19 mouse cellular contexts compared by ENCODE assay signal in the genomic region with DNA sequence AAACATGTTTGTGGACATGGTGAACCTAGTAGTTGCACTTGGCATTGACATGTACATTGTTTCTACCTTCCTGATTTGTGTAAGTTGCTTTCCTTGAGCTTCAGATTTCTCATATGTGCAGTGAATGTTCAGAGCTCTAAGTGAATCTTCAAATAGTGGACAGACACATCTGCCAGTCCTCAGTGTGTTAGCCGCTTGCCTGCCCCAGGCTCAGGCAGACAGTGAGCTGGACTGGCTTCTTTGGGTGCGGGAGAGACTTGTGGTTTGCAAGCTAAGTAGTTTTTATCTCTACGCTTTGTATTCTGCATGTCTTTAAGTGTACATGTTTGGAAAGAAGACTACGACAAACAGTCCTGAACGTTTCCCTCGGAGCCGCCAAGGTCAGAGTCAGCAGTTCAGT. TPM values are rescaled to one million over a fixed set of nuclear protein-coding genes. Genes with fewer than 3 reads are reported as not detected.
A peak's percentile ranks its signal among the peaks of the same experiment; 100 is the strongest.
DNase-seq lines count a peak whose midpoint lies in the region; ATAC-seq and TF ChIP-seq lines count a peak whose summit lies in the region.
"Had no signal": no experiment of that assay in that cellular context is flagged by ENCODE, and none has a peak within 500 bp of the region (broad histone marks: within the 10 kb centered on the region; RNA-seq: fewer than 3 reads in every experiment).

No protein-coding gene starts in this region.

- no peak for TF ChIP-seq POLR2A in MEL (IDR thresholded peaks at IDR 0.05; ENCODE audit: control insufficient read depth in 1 of 2, insufficient read depth in 1 of 2, low read depth in 1 of 2, low read length in 2 of 2, poor library complexity in 1 of 2)

- H3K27me3 ChIP-seq in kidney, postnatal 0 days (ENCODE audit: insufficient read depth, low read length): no peaks in the 10 kb centered on the region
- H3K27me3 ChIP-seq in MEL (ENCODE audit: control insufficient read depth in 1 of 2, insufficient read depth in 2 of 2, low read length in 2 of 2): no peaks in the 10 kb centered on the region
- no peaks in the 10 kb centered on the region for H3K27me3 ChIP-seq in liver, embryonic 13.5 days
- H3K27me3 ChIP-seq in forebrain, postnatal 0 days (ENCODE audit: insufficient read depth, low read length): no peaks in the 10 kb centered on the region
- H3K27me3 ChIP-seq: limb, embryonic 13.5 days; neural tube, embryonic 15.5 days; stomach, embryonic 15.5 days had no signal

- H3K4me2 ChIP-seq in kidney, postnatal 0 days (ENCODE audit: low read length): peak overlapping the region; percentile 43; the same call in 1 of the 2 replicates
- H3K4me2 ChIP-seq in liver, embryonic 13.5 days: peak overlapping the region; percentile 47
- no peak overlapping the region for H3K4me2 ChIP-seq in forebrain, postnatal 0 days (ENCODE audit: low read depth)
- H3K4me2 ChIP-seq: midbrain, embryonic 11.5 days; neural tube, embryonic 15.5 days; stomach, embryonic 15.5 days had no signal

- intact Hi-C loops in gastrocnemius, adult 2 months (cut with DNase I): no loop called here
- intact Hi-C loops in gastrocnemius, postnatal 14 days (cut with DNase I; ENCODE audit: low total_unique reads): no loop called here

- H3K9ac ChIP-seq in kidney, postnatal 0 days (ENCODE audit: low read depth, low read length): no peak overlapping the region
- H3K9ac ChIP-seq in MEL (ENCODE audit: control insufficient read depth, low read depth, low read length, poor library complexity, severe bottlenecking): no peak overlapping the region
- peak overlapping the region; percentile 44 for H3K9ac ChIP-seq in liver, embryonic 13.5 days
- H3K9ac ChIP-seq in forebrain, postnatal 0 days: no peak overlapping the region
- H3K9ac ChIP-seq: neural tube, embryonic 15.5 days; stomach, embryonic 15.5 days had no signal

- H3K9me3 ChIP-seq in kidney, postnatal 0 days (replicated peaks; ENCODE audit: low read length): no peaks in the 10 kb centered on the region
- no peaks in the 10 kb centered on the region for H3K9me3 ChIP-seq in MEL (replicated peaks; ENCODE audit: insufficient read depth, low read length)
- no peaks in the 10 kb centered on the region for H3K9me3 ChIP-seq in liver, embryonic 13.5 days (replicated peaks)
- H3K9me3 ChIP-seq in forebrain, postnatal 0 days (ENCODE audit: low read length): no peaks in the 10 kb centered on the region
- H3K9me3 ChIP-seq: forebrain, embryonic 10.5 days; limb, embryonic 13.5 days; neural tube, embryonic 15.5 days; stomach, embryonic 15.5 days had no signal

- H3K79me2 ChIP-seq in MEL (ENCODE audit: control insufficient read depth, insufficient read depth, low read length, poor library complexity): peaks cover 51% of the 10 kb centered on the region

- H3K36me3 ChIP-seq in kidney, postnatal 0 days (ENCODE audit: insufficient read depth, low read length): no peaks in the 10 kb centered on the region
- H3K36me3 ChIP-seq in MEL (ENCODE audit: control insufficient read depth in 1 of 2, insufficient read depth in 2 of 2, low read length in 2 of 2): peaks cover 0 to 67% of the 10 kb centered on the region in 2 experiments; a peak in 2 of 4 replicates
- 0 out of 2 replicates have a peak, but pooled peaks cover under 1% of the 10 kb centered on the region for H3K36me3 ChIP-seq in liver, embryonic 13.5 days
- no peaks in the 10 kb centered on the region for H3K36me3 ChIP-seq in forebrain, postnatal 0 days (ENCODE audit: insufficient read depth)
- H3K36me3 ChIP-seq: forebrain, embryonic 10.5 days; limb, embryonic 13.5 days; neural tube, embryonic 15.5 days; stomach, embryonic 15.5 days had no signal

- 53% methylated on average over 7 of the region's 7 CpGs for WGBS in kidney, postnatal 0 days
- 31% methylated on average over 7 of the region's 7 CpGs for WGBS in liver, embryonic 13.5 days (ENCODE audit: insufficient replicate concordance)
- WGBS in forebrain, postnatal 0 days: 82% methylated on average over 7 of the region's 7 CpGs

- DNase-seq in gastrocnemius, adult 2 months: no peak
- no peak for DNase-seq in gastrocnemius, postnatal 14 days
- DNase-seq in kidney, postnatal 0 days (ENCODE audit: low spot score): no peak
- DNase-seq in kidney, postnatal 25 days: no peak
- DNase-seq in MEL (ENCODE audit: low read depth, low spot score): peak; percentile 24
- no peak for DNase-seq in liver, embryonic 13.5 days
- DNase-seq in forebrain, postnatal 0 days: no peak
- DNase-seq in cerebellum, adult 11 months: no peak
- DNase-seq: adrenal gland, postnatal 36 days; cerebellum, postnatal 10 days; kidney, adult 9 months; retina, postnatal 1 day; thymus, postnatal 14 days had no signal

- peaks cover 58% of the 10 kb centered on the region for H3K4me1 ChIP-seq in kidney, postnatal 0 days (replicated peaks; ENCODE audit: insufficient read depth, low read length)
- peaks cover 33 to 56% of the 10 kb centered on the region in 2 experiments for H3K4me1 ChIP-seq in MEL (ENCODE audit: control insufficient read depth in 1 of 2, insufficient read depth in 2 of 2, low read length in 2 of 2)
- peaks cover 98% of the 10 kb centered on the region for H3K4me1 ChIP-seq in liver, embryonic 13.5 days (replicated peaks)
- H3K4me1 ChIP-seq in forebrain, postnatal 0 days (ENCODE audit: insufficient read depth): peaks cover 3% of the 10 kb centered on the region; the same call in 1 of the 2 replicates

- no peak for ATAC-seq in kidney, postnatal 0 days (replicated peaks; ENCODE audit: low FRiP score, low read depth)
- ATAC-seq in liver, embryonic 13.5 days (ENCODE audit: low read depth): no peak
- ATAC-seq in forebrain, postnatal 0 days: no peak
- ATAC-seq: hindbrain, postnatal 0 days had no signal

- TF ChIP-seq RAD21 in MEL (IDR thresholded peaks at IDR 0.05; ENCODE audit: low read depth, low read length): no peak

- peak overlapping the region; percentile 84 for H3K27ac ChIP-seq in gastrocnemius, adult 2 months
- H3K27ac ChIP-seq in kidney, postnatal 0 days: peak overlapping the region; percentile 78
- H3K27ac ChIP-seq in MEL (ENCODE audit: control insufficient read depth, low read depth, low read length): no peak overlapping the region; the same call in 1 of the 2 replicates
- H3K27ac ChIP-seq in liver, embryonic 13.5 days: peak overlapping the region; percentile 94
- H3K27ac ChIP-seq in forebrain, postnatal 0 days (ENCODE audit: low read depth, low read length): no peak overlapping the region
- H3K27ac ChIP-seq: forebrain, embryonic 10.5 days; hindbrain, postnatal 0 days; limb, embryonic 13.5 days; neural tube, embryonic 15.5 days; stomach, embryonic 15.5 days had no signal

- H3K4me3 ChIP-seq in gastrocnemius, adult 2 months: peak overlapping the region; percentile 25; the same call in 1 of the 2 replicates
- H3K4me3 ChIP-seq in kidney, postnatal 0 days (replicated peaks; ENCODE audit: low read depth, low read length): no peak overlapping the region
- H3K4me3 ChIP-seq in MEL (ENCODE audit: control insufficient read depth in 1 of 2, insufficient read depth in 1 of 2, low read depth in 2 of 2, low read length in 2 of 2): no peak overlapping the region
- H3K4me3 ChIP-seq in liver, embryonic 13.5 days (replicated peaks): no peak overlapping the region
- H3K4me3 ChIP-seq in forebrain, postnatal 0 days (ENCODE audit: low read depth, low read length): no peak overlapping the region
- H3K4me3 ChIP-seq: forebrain, embryonic 10.5 days; limb, embryonic 13.5 days; neural tube, embryonic 15.5 days; stomach, embryonic 15.5 days had no signal

- TF ChIP-seq CTCF in gastrocnemius, adult 2 months (IDR thresholded peaks at IDR 0.05): no peak
- no peak for TF ChIP-seq CTCF in kidney, postnatal 0 days (IDR thresholded peaks at IDR 0.05; ENCODE audit: low read depth)
- TF ChIP-seq CTCF in MEL (IDR thresholded peaks at IDR 0.05 in 2 of 3, conservative IDR thresholded peaks at IDR 0.05 in 1 of 3; ENCODE audit: control insufficient read depth in 1 of 3, insufficient read depth in 1 of 3, low read depth in 2 of 3, low read length in 3 of 3, poor library complexity in 1 of 3, severe bottlenecking in 1 of 3): no peak
- no peak for TF ChIP-seq CTCF in forebrain, postnatal 0 days (IDR thresholded peaks at IDR 0.05; ENCODE audit: low read depth)

- no peak for TF ChIP-seq EP300 in MEL (IDR thresholded peaks at IDR 0.05; ENCODE audit: low read depth in 1 of 2, low read length in 2 of 2)

TF ChIP-seq in MEL, 35 proteins besides CTCF, POLR2A, EP300 and RAD21:
- TF ChIP-seq MAX (IDR thresholded peaks at IDR 0.05; ENCODE audit: low read length) (no peak), MAFK (IDR thresholded peaks at IDR 0.05; ENCODE audit: borderline replicate concordance, low read depth, low read length) (no peak), ZC3H11A (IDR thresholded peaks at IDR 0.05; ENCODE audit: low read depth, low read length) (no peak), E2F4 (IDR thresholded peaks at IDR 0.05; ENCODE audit: borderline replicate concordance, low read depth, low read length) (no peak), GATA1 (IDR thresholded peaks at IDR 0.05; ENCODE audit: low read depth, low read length) (no peak), NELFE (IDR thresholded peaks at IDR 0.05; ENCODE audit: low read depth, low read length) (no peak), ETS1 (IDR thresholded peaks at IDR 0.05; ENCODE audit: low read depth, low read length) (no peak), JUND (IDR thresholded peaks at IDR 0.05; ENCODE audit: low read depth, low read length) (no peak)

RNA-seq across cellular contexts. Expression of a gene that starts 13.9 kb away (rescaled TPM):
- 10 to 100 TPM; 10.7 to 15.8 TPM for total RNA-seq in gastrocnemius, adult 2 months (2021)
- 10 to 100 TPM; 33.5 to 39.5 TPM for total RNA-seq in gastrocnemius, postnatal 14 days (2021)
- polyA plus RNA-seq in kidney, postnatal 0 days (2015; fragmentation: Nextera tagmentation; extraction: Ambion mirVana): 74.3 and 76.7 TPM in 2 replicates
- 32.8 and 41.1 TPM in 2 replicates for total RNA-seq in MEL (2012; rRNA removed)
- polyA plus RNA-seq in MEL (2012; ENCODE audit: insufficient read depth in 1 of 2, insufficient read length in 2 of 2, low read depth in 1 of 2, low replicate concordance in 2 of 2, missing spikeins in 1 of 2): 10 to 100 TPM in 1 of 2 experiments, not detected in 1; 44.9 TPM
- 35.0 and 42.2 TPM in 2 replicates for polyA plus RNA-seq in liver, embryonic 13.5 days (2015; fragmentation: Nextera tagmentation; extraction: Ambion mirVana)
- 63.4 and 72.4 TPM in 2 replicates for total RNA-seq in forebrain, postnatal 0 days (2014; rRNA removed)
- polyA plus RNA-seq in forebrain, postnatal 0 days (2015; fragmentation: Nextera tagmentation; extraction: Ambion mirVana): 42.5 and 44.3 TPM in 2 replicates

Comparison
In these comparisons a context has a peak if more than half of its experiments do, and no peak if none do; other contexts are left out.
1. H3K27ac ChIP-seq: peak in gastrocnemius, adult 2 months (single experiment), kidney, postnatal 0 days (single experiment) and liver, embryonic 13.5 days (single experiment); none in MEL (single experiment) and forebrain, postnatal 0 days (single experiment).